Mouse (Mus musculus) ES-E14 (cell line): ENCODE results near the gene Pycr2. TPM values are rescaled to one million over a fixed set of nuclear protein-coding genes. Genes with fewer than 3 reads are reported as not detected.
"Not testable (repeated sequence)": the region's sequence is repeated elsewhere in the genome, so short reads cannot be mapped to it uniquely, and the experiment has no call there.

Source experiments
- DNase-seq: peaks from one replicate; pipeline ENCODE4 v3.0.0-alpha.2; 2013; ENCODE audit warnings: low read depth, low spot score
- H3K27ac ChIP-seq: 2 replicates; pipeline ENCODE4 v1.5.1; 2012; ENCODE audit warnings: low read depth, mild to moderate bottlenecking, low read length, moderate library complexity, mixed read lengths; ENCODE audit not compliant: poor library complexity, insufficient read depth, severe bottlenecking
- H3K36me3 ChIP-seq: 2 replicates; pipeline ENCODE4 v1.6.1; 2012; ENCODE audit warnings: mild to moderate bottlenecking, low read length, moderate library complexity, mixed read lengths; ENCODE audit not compliant: control insufficient read depth, poor library complexity, insufficient read depth, severe bottlenecking
- H3K4me1 ChIP-seq, 2 experiments: fragments of 150-350 bp in 1 of 2; sonication (generic) in 1 of 2; 2 replicates each; pipeline ENCODE4 v1.6.1; 2012; ENCODE audit warnings: low read length in 2 of 2, mild to moderate bottlenecking in 1 of 2, mixed read lengths in 1 of 2; ENCODE audit not compliant: control insufficient read depth in 2 of 2, insufficient read depth in 2 of 2, poor library complexity in 1 of 2
- H3K4me3 ChIP-seq, 2 experiments: fragments of 150-350 bp in 1 of 2; sonication (generic) in 1 of 2; 2 replicates each; pipeline ENCODE4 v1.5.1; 2012; ENCODE audit warnings: low read length in 2 of 2, low read depth in 1 of 2, mild to moderate bottlenecking in 1 of 2, mixed read lengths in 1 of 2; ENCODE audit not compliant: insufficient read depth in 1 of 2, poor library complexity in 1 of 2, severe bottlenecking in 1 of 2
- H3K9ac ChIP-seq: 2 replicates; pipeline ENCODE4 v1.6.1; 2012; ENCODE audit warnings: low read depth, mild to moderate bottlenecking, low read length, mixed read lengths; ENCODE audit not compliant: poor library complexity, insufficient read depth, severe bottlenecking
- H3K9me3 ChIP-seq: fragments of 150-350 bp; sonication (generic); 2 replicates; pipeline ENCODE4 v1.6.1; 2012; ENCODE audit warnings: low read depth, mild to moderate bottlenecking, low read length; ENCODE audit not compliant: control insufficient read depth, insufficient read depth
- CHD2 ChIP-seq: IDR thresholded peaks from 2 replicates; pipeline ENCODE4 v1.6.1; 2014; ENCODE audit warnings: mild to moderate bottlenecking, low read depth, low read length, inconsistent platforms
- HCFC1 ChIP-seq: IDR thresholded peaks from 2 replicates; pipeline ENCODE4 v1.6.1; 2012; ENCODE audit warnings: low read length, inconsistent platforms, borderline replicate concordance; ENCODE audit not compliant: insufficient read depth
- MAFK ChIP-seq: IDR thresholded peaks from 2 replicates; pipeline ENCODE4 v1.6.1; 2014; ENCODE audit warnings: mild to moderate bottlenecking, low read depth, low read length, inconsistent platforms; ENCODE audit not compliant: insufficient read depth
- ZC3H11A ChIP-seq: IDR thresholded peaks from 2 replicates; pipeline ENCODE4 v1.6.1; 2012; ENCODE audit warnings: low read depth, mild to moderate bottlenecking, inconsistent platforms, low read length, borderline replicate concordance
- ZNF384 ChIP-seq: IDR thresholded peaks from 2 replicates; pipeline ENCODE4 v1.6.1; 2012; ENCODE audit warnings: low read depth, low read length, inconsistent platforms
- in situ Hi-C, 2 experiments: fragments of 600-800 bp; cut with MboI; formaldehyde crosslinking; loops; one replicate each; pipeline ENCODE4 v1.15.1; 2025; ENCODE audit warnings: low sequenced_read_pairs in 2 of 2, inconsistent platforms in 1 of 2; ENCODE audit not compliant: unreplicated experiment in 2 of 2
- total RNA-seq: library from RNA; depleted of rRNA; stranded (reverse); fragments of 300-350 nt; gene quantifications from 2 replicates; pipeline ENCODE4 v1.2.3, GENCODE M21; 2012

Gene Pycr2
- total RNA-seq, 1 experiment, result 122 TPM

DNA sequence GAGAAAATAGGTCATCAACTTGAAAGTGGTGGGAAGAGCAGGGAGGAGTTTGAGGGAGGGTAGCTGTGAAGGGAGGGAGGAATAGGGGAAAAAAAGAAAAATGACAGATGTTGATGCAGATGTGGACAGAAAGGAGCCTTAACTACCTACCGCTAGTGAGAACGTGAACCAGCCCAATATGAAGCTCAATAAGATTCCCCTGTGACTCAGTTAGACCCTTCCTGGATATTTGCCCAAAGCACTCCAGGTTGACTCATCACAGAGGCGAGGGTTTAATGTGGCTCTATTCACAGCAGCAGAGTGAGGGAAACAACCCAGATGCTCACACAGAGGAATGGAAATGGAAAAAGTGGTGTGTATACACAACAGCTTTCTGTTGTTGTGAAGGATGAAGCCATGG, 27.0 kb downstream of the Pycr2 start:
- Histone ChIP-seq H3K9me3 (no peaks in the 10 kb centered on the region), H3K9ac (no peak overlapping the region), H3K4me3 (no peak overlapping the region), H3K36me3 (no peaks in the 10 kb centered on the region), H3K4me1 (peaks cover under 1 to 23% of the 10 kb centered on the region in 2 experiments; a peak in 2 of 4 replicates), H3K27ac (no peak overlapping the region)
- in situ Hi-C loops, result no loop called here
- no peak for DNase-seq
- TF ChIP-seq ZC3H11A (no peak), MAFK (no peak), CHD2 (no peak), HCFC1 (no peak), ZNF384 (no peak)

DNA sequence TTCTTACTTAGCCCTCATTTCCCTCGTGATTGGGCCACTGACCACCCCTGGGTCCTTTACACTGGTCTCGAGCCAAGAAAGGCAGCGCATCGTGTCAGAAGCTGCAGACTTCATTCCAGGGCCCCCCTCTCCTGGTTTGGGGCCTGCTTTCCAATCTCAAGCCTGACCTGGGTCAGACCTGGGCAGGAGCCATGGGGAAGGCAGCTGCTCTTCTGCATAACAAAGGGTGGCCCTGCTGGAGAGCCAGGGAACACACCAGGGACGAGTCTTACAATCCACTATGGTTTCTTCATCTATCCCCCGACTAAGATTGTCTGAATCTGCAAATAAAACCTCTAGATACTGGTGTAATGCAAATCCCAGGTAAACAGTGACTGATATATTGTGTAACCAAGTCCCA, 29.6 kb downstream of the Pycr2 start:
- Histone ChIP-seq H3K4me1 (peaks cover 0 to 15% of the 10 kb centered on the region in 2 experiments; a peak in 2 of 4 replicates), H3K4me3 (peak overlapping the region; percentile 59 to 62; a peak in 2 of 4 replicates), H3K9ac (0 out of 2 replicates have a peak overlapping the region, but pooled peaks have one; percentile 11), H3K27ac (peak overlapping the region; percentile 73), H3K9me3 (no peaks in the 10 kb centered on the region), H3K36me3 (peaks cover 8% of the 10 kb centered on the region; the same call in 1 of the 2 replicates)
- in situ Hi-C loops, result no loop called here
- TF ChIP-seq MAFK (no peak), CHD2 (no peak), HCFC1 (no peak), ZC3H11A (no peak), ZNF384 (no peak)
- DNase-seq, result no peak

DNA sequence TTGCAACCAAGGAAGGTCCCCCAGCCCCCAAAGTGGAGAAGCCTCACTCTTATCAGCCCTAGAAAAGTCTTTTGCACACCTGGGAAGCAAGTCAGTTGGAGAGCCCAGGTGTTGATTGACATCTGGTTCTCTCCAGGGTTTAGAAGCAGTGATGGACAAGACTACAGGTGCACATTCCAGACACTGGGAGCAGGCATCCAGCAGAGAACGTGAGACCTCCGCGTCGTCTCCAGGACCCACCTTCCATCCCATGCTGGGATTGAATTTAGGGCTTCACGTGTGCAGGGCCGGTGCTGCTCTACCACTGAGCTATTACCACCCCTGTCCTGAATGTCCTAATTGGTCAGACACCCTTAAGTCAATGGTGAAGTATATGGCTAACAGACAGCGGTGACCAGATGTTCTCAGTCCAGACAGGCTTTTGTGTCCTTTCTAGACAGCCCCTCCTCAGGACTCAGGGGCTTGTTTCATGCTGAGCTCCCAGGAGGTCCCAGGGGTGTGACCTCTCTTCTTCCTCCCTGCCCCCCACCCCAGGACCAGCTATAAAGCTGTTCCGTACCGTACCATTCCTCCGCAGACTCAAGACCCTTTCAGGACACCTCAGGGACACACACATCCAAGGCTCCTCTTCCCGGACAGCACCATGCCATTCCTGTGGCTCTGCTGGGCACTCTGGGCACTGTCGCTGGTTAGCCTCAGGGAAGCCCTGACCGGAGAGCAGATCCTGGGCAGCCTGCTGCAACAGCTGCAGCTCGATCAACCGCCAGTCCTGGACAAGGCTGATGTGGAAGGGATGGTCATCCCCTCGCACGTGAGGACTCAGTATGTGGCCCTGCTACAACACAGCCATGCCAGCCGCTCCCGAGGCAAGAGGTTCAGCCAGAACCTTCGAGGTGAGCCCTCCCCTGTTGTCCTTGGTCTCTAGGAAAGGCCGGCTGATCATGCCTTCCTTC, 30.6 kb downstream of the Pycr2 start, which contains the start of gene Lefty1:
TSS of gene Lefty1 (plus strand) at position 556 of the 953 bp plus-strand sequence.
- H3K27ac ChIP-seq, result peak within 1 kb of the TSS; percentile 73
- H3K9me3 ChIP-seq, result no peaks in the 10 kb centered on the region
- in situ Hi-C loops, result no loop called here
- H3K4me1 ChIP-seq, result peaks cover 0 to 15% of the 10 kb centered on the region in 2 experiments; a peak in 2 of 4 replicates
- peak within 1 kb of the TSS; percentile 68 for H3K9ac ChIP-seq
- TF ChIP-seq ZNF384, result no peak
- TF ChIP-seq ZC3H11A, result no peak
- TF ChIP-seq CHD2, result no peak
- no peak for TF ChIP-seq MAFK
- no peak for TF ChIP-seq HCFC1
- peaks cover 8% of the 10 kb centered on the region; the same call in 1 of the 2 replicates for H3K36me3 ChIP-seq
- DNase-seq, result no peak
- H3K4me3 ChIP-seq, result peak within 1 kb of the TSS; percentile 59 to 62

DNA sequence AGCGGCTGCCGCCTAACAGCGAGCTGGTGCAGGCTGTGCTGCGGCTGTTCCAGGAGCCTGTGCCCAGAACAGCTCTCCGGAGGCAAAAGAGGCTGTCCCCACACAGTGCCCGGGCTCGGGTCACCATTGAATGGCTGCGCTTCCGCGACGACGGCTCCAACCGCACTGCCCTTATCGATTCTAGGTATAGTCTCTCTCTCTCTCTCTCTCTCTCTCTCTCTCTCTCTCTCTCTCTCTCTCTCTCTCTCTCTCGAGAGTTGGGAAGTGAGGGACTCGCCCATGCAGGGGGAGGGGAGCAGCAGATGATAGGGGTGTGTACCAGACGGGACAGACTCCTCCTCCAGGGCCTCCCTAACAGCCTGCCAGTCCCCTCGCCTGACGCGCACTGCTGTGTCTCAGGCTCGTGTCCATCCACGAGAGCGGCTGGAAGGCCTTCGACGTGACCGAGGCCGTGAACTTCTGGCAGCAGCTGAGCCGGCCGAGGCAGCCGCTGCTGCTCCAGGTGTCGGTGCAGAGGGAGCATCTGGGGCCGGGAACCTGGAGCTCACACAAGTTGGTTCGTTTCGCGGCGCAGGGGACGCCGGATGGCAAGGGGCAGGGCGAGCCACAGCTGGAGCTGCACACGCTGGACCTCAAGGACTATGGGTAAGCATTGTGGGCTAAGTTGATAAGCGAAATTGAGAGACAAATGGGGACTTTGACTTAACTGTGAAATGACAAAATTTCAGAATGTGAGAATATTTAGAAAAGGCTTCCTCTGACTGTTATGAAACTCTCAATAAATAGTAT, 32.7 kb downstream of the Pycr2 start:
- H3K27ac ChIP-seq, DNase-seq: not testable (repeated sequence)
- H3K9ac ChIP-seq, result peak overlapping the region; percentile 41

DNA sequence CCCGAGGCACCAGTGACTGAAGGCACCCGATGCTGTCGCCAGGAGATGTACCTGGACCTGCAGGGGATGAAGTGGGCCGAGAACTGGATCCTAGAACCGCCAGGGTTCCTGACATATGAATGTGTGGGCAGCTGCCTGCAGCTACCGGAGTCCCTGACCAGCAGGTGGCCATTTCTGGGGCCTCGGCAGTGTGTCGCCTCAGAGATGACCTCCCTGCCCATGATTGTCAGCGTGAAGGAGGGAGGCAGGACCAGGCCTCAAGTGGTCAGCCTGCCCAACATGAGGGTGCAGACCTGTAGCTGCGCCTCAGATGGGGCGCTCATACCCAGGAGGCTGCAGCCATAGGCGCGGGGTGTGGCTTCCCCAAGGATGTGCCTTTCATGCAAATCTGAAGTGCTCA, 33.5 kb downstream of the Pycr2 start:
- H3K36me3 ChIP-seq, in situ Hi-C loops, H3K27ac ChIP-seq, H3K9me3 ChIP-seq, DNase-seq, H3K9ac ChIP-seq: not testable (repeated sequence)
- H3K4me1 ChIP-seq, result peaks cover 0 to 15% of the 10 kb centered on the region in 2 experiments; a peak in 2 of 4 replicates
- peak overlapping the region; percentile 26 to 62; a peak in 3 of 4 replicates for H3K4me3 ChIP-seq

More for the DNA sequence above, 32.7 kb downstream of the Pycr2 start:
- H3K36me3 ChIP-seq, H3K9me3 ChIP-seq, in situ Hi-C loops: not testable (repeated sequence)
- H3K4me3 ChIP-seq, result peak overlapping the region; percentile 59 to 62
- peaks cover 0 to 15% of the 10 kb centered on the region in 2 experiments; a peak in 2 of 4 replicates for H3K4me1 ChIP-seq
